8 mouse cellular contexts compared by ENCODE assay signal in the genomic region with DNA sequence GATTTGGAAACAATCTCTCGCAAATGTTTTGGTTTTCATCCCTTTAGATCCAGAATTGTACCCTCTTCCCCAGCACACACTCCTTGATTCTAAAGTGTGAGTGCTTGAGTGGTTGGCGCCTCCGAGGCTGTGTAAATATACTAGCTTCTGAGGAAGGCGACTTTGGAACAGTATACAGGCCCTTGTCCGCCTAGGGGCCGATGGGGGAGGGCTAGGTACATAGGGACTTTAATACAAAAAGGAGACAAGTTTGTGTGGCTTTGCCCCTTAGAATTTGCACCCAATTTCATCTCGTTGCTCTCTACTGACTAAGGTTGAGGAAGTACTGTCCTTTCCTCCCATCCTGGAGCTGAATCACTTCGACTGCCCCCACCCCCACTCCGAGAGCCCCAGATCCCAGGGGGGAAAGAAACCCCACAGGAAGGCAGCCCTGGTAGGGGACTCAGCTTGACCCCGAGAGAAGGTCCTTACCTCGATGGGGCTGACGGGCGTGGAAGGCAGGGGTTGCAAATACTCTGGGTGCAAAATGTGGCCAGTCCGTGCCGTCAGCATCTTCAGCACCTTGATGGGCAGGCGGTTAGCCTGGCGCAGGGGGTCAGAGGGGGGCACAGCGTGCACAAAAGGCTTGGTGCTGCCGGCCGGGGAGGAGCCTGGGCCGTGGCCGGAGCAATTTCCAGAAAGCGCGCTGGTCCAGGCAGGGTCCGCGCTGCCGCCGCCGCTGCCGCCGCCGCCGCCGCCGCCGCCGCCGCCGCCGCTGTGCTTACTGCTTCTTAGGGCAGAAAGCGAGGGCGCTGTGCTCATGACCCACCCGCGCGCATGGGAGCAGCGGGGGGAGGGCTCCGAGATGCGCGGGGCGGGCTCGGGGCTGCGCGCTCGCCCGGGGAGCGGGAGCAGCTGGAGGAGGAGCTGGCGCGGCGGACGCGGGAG. TPM values are rescaled to one million over a fixed set of nuclear protein-coding genes. Genes with fewer than 3 reads are reported as not detected.
DNase-seq lines count a peak whose midpoint lies in the region; ATAC-seq and TF ChIP-seq lines count a peak whose summit lies in the region.

No protein-coding gene starts in this region.

- no peaks in the 10 kb centered on the region for H3K27me3 ChIP-seq in kidney, embryonic 14.5 days (ENCODE audit: control insufficient read depth, insufficient read depth, low read length)
- no peaks in the 10 kb centered on the region for H3K27me3 ChIP-seq in stomach, embryonic 15.5 days (replicated peaks)

- under 1% methylated on average over 43 of the region's 61 CpGs for WGBS in kidney, embryonic 14.5 days
- under 1% methylated on average over 61 of the region's 61 CpGs for WGBS in stomach, embryonic 15.5 days

- ATAC-seq in kidney, embryonic 14.5 days (ENCODE audit: low FRiP score, low TSS enrichment), result peak; percentile 21
- peak; percentile 0; the same call in 1 of the 2 replicates for ATAC-seq in stomach, embryonic 15.5 days (ENCODE audit: insufficient read depth, low FRiP score, low read depth)

- H3K9ac ChIP-seq in kidney, embryonic 14.5 days (ENCODE audit: low read depth, low read length), result peak overlapping the region; percentile 99
- peak overlapping the region; percentile 95 for H3K9ac ChIP-seq in stomach, embryonic 15.5 days

- H3K4me2 ChIP-seq in kidney, embryonic 14.5 days (replicated peaks; ENCODE audit: low read depth, low read length), result peak overlapping the region; percentile 75
- H3K4me2 ChIP-seq in stomach, embryonic 15.5 days, result peak overlapping the region; percentile 83

- no peak for TF ChIP-seq CTCF in left cerebral cortex, adult 2 months (IDR thresholded peaks at IDR 0.05)

- peak in 1 of 2 experiments; percentile 61 for DNase-seq in left cerebral cortex, adult 2 months (ENCODE audit: extremely low spot score in 1 of 2, low spot score in 2 of 2)
- DNase-seq in left cerebral cortex, postnatal 36 days (ENCODE audit: low spot score in 2 of 2), result no peak
- DNase-seq in adrenal gland, postnatal 14 days, result peak; percentile 80
- peak; percentile 28 to 36 for DNase-seq in heart, adult 9 months (ENCODE audit: low spot score in 2 of 2)
- DNase-seq in lung, postnatal 10 days, result peak; percentile 75
- no peak for DNase-seq in spleen, postnatal 14 days (ENCODE audit: low spot score in 2 of 2)

- peak overlapping the region; percentile 58 for H3K4me3 ChIP-seq in left cerebral cortex, adult 2 months
- peak overlapping the region; percentile 99 for H3K4me3 ChIP-seq in kidney, embryonic 14.5 days (ENCODE audit: low read length)
- H3K4me3 ChIP-seq in stomach, embryonic 15.5 days (replicated peaks), result peak overlapping the region; percentile 91

- intact Hi-C loops in left cerebral cortex, adult 2 months (cut with DNase I), result loop anchor here (1.0 to 10.0 kb wide), 5 partner anchors 458 to 1418 kb away; no protein-coding TSS in a partner anchor
- intact Hi-C loops in left cerebral cortex, postnatal 36 days (cut with DNase I), result loop anchor here (2.0 to 10.0 kb wide), 4 partner anchors 455 to 1418 kb away; no protein-coding TSS in a partner anchor

- peak overlapping the region; percentile 82 for H3K27ac ChIP-seq in left cerebral cortex, adult 2 months
- peak overlapping the region; percentile 98 for H3K27ac ChIP-seq in kidney, embryonic 14.5 days (ENCODE audit: low read depth, low read length)
- H3K27ac ChIP-seq in stomach, embryonic 15.5 days, result peak overlapping the region; percentile 100

- H3K36me3 ChIP-seq in kidney, embryonic 14.5 days (ENCODE audit: control insufficient read depth, insufficient read depth, low read length), result peaks cover 28% of the 10 kb centered on the region
- no peaks in the 10 kb centered on the region for H3K36me3 ChIP-seq in stomach, embryonic 15.5 days

- H3K9me3 ChIP-seq in kidney, embryonic 14.5 days (ENCODE audit: control insufficient read depth, low read length), result no peaks in the 10 kb centered on the region
- no peaks in the 10 kb centered on the region for H3K9me3 ChIP-seq in stomach, embryonic 15.5 days

- H3K4me1 ChIP-seq in kidney, embryonic 14.5 days (ENCODE audit: control insufficient read depth, insufficient read depth, low read length), result peaks cover 8% of the 10 kb centered on the region; the same call in 1 of the 2 replicates
- peaks cover 18% of the 10 kb centered on the region; the same call in 1 of the 2 replicates for H3K4me1 ChIP-seq in stomach, embryonic 15.5 days

RNA-seq across cellular contexts. Expression of a gene that starts 2.4 kb away (rescaled TPM):
- 1 to 10 TPM; 2.2 to 3.3 TPM for total RNA-seq in left cerebral cortex, adult 2 months (2021)
- 1 to 10 TPM; 2.2 to 4.0 TPM for total RNA-seq in left cerebral cortex, postnatal 36 days (2021)
- 22.3 and 24.3 TPM in 2 replicates for total RNA-seq in adrenal gland, postnatal 14 days (2021)
- 26.7 and 44.3 TPM in 2 replicates for polyA plus RNA-seq in kidney, embryonic 14.5 days (2014; fragmentation: Nextera tagmentation; extraction: Ambion mirVana)
- polyA plus RNA-seq in stomach, embryonic 15.5 days (2015; fragmentation: Nextera tagmentation; extraction: Ambion mirVana), result 21.4 and 21.7 TPM in 2 replicates

RNA-seq across cellular contexts. Expression of a gene that starts 32.5 kb away (rescaled TPM):
- under 1 TPM; 0.87 to 0.97 TPM for total RNA-seq in left cerebral cortex, adult 2 months (2021)
- total RNA-seq in left cerebral cortex, postnatal 36 days (2021), result under 1 TPM in 1 of 2 experiments, not detected in 1; 0.81 TPM
- 3.8 and 4.2 TPM in 2 replicates for total RNA-seq in adrenal gland, postnatal 14 days (2021)
- polyA plus RNA-seq in kidney, embryonic 14.5 days (2014; fragmentation: Nextera tagmentation; extraction: Ambion mirVana), result 0.29 and 0.53 TPM in 2 replicates
- polyA plus RNA-seq in stomach, embryonic 15.5 days (2015; fragmentation: Nextera tagmentation; extraction: Ambion mirVana), result 0.35 and 0.57 TPM in 2 replicates

Comparison
In these comparisons a context has a peak if more than half of its experiments do, and no peak if none do; other contexts are left out.
1. DNase-seq: peak in adrenal gland, postnatal 14 days (single experiment), heart, adult 9 months (2 of 2) and lung, postnatal 10 days (single experiment); none in left cerebral cortex, postnatal 36 days (0 of 2) and spleen, postnatal 14 days (0 of 2).
2. Peak in every context shown above with its lines, with median percentiles within 50 percentile points of each other: H3K27ac ChIP-seq and H3K4me3 ChIP-seq.